In the genomic region with DNA sequence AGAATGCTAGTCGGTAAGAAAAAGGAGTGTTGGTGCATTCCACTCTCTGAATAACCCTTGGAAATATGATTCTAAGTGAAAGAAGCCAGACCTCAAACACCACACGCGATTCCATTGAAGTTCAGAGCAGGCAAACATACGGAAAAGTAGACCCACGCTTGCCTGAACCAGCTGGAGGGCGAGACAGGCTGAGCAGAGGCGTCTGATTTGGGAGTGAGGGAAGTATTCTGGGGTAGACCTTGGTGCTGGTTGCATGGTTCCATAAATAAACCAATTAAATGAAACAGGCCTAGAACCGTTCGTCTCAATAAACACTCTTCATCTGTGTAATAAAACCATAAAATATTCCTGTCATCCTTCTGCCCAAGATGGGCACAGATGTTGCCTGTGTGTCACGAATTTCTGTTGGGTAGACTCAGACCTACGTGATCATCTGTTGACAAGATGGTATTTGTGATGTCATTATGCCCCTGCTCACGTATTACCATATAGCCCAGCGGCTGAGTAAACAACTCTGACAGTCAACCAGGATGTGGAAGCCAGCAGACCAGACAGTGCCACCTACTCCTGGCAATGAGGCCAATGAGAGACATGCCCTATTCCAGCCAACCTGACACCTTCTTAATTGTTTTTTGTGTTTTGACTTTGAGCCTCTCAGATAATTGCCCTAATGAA, we compare ENCODE assay signal across 18 mouse cellular contexts. TPM values are rescaled to one million over a fixed set of nuclear protein-coding genes. Genes with fewer than 3 reads are reported as not detected.
A peak's percentile ranks its signal among the peaks of the same experiment; 100 is the strongest.
DNase-seq lines count a peak whose midpoint lies in the region; ATAC-seq lines count a peak whose summit lies in the region.
"Had no signal": no experiment of that assay in that cellular context is flagged by ENCODE, and none has a peak within 500 bp of the region (broad histone marks: within the 10 kb centered on the region; RNA-seq: fewer than 3 reads in every experiment).

No protein-coding gene starts in this region.

- H3K4me2 ChIP-seq in kidney, embryonic 15.5 days: no peak overlapping the region
- no peak overlapping the region for H3K4me2 ChIP-seq in embryonic facial prominence, embryonic 15.5 days (replicated peaks)
- H3K4me2 ChIP-seq: hindbrain, embryonic 13.5 days; liver, embryonic 15.5 days; midbrain, embryonic 15.5 days had no signal

- H3K27ac ChIP-seq in kidney, embryonic 15.5 days: no peak overlapping the region
- H3K27ac ChIP-seq in embryonic facial prominence, embryonic 15.5 days (replicated peaks): peak overlapping the region; percentile 30; the same call in 1 of the 2 replicates
- H3K27ac ChIP-seq: heart, embryonic 10.5 days; hindbrain, embryonic 13.5 days; liver, embryonic 15.5 days; midbrain, embryonic 15.5 days had no signal

- H3K4me1 ChIP-seq in kidney, embryonic 15.5 days: 0 out of 2 replicates have a peak, but pooled peaks cover 14% of the 10 kb centered on the region
- H3K4me1 ChIP-seq in embryonic facial prominence, embryonic 15.5 days: peaks cover 17% of the 10 kb centered on the region; the same call in 1 of the 2 replicates
- H3K4me1 ChIP-seq: heart, embryonic 10.5 days; hindbrain, embryonic 13.5 days; liver, embryonic 15.5 days; midbrain, embryonic 15.5 days had no signal

- peak; percentile 49; the same call in 1 of the 2 replicates for ATAC-seq in kidney, embryonic 15.5 days (replicated peaks; ENCODE audit: low FRiP score)
- ATAC-seq in embryonic facial prominence, embryonic 15.5 days (ENCODE audit: insufficient number of reproducible peaks, low FRiP score, low TSS enrichment, low read depth): 0 out of 2 replicates have a peak, but pooled peaks have one; percentile 32
- no peak for ATAC-seq in granulocyte monocyte progenitor cell, adult 5-6 weeks (replicated peaks; ENCODE audit: poor library complexity, severe bottlenecking)
- ATAC-seq: forebrain, embryonic 16.5 days; lung, postnatal 0 days; midbrain, embryonic 15.5 days had no signal

- no peak overlapping the region for H3K9ac ChIP-seq in kidney, embryonic 15.5 days
- no peak overlapping the region for H3K9ac ChIP-seq in embryonic facial prominence, embryonic 15.5 days
- H3K9ac ChIP-seq: hindbrain, embryonic 13.5 days; liver, embryonic 15.5 days; midbrain, embryonic 15.5 days had no signal

- H3K9me3 ChIP-seq in kidney, embryonic 15.5 days (replicated peaks): no peaks in the 10 kb centered on the region
- no peaks in the 10 kb centered on the region for H3K9me3 ChIP-seq in embryonic facial prominence, embryonic 15.5 days (replicated peaks)
- H3K9me3 ChIP-seq: heart, embryonic 10.5 days; hindbrain, embryonic 13.5 days; liver, embryonic 15.5 days; megakaryocyte, embryonic 14.5 days; midbrain, embryonic 15.5 days had no signal

- H3K4me3 ChIP-seq in kidney, embryonic 15.5 days (replicated peaks): no peak overlapping the region
- H3K4me3 ChIP-seq in embryonic facial prominence, embryonic 15.5 days (replicated peaks): no peak overlapping the region
- H3K4me3 ChIP-seq: heart, embryonic 10.5 days; hindbrain, embryonic 13.5 days; liver, embryonic 15.5 days; megakaryocyte, embryonic 14.5 days; midbrain, embryonic 15.5 days had no signal

- H3K27me3 ChIP-seq in kidney, embryonic 15.5 days: no peaks in the 10 kb centered on the region
- H3K27me3 ChIP-seq in embryonic facial prominence, embryonic 15.5 days: no peaks in the 10 kb centered on the region
- H3K27me3 ChIP-seq: hindbrain, embryonic 13.5 days; liver, embryonic 15.5 days; midbrain, embryonic 15.5 days had no signal

- 77% methylated on average over 13 of the region's 13 CpGs for WGBS in kidney, embryonic 15.5 days
- WGBS in embryonic facial prominence, embryonic 15.5 days: 43% methylated on average over 13 of the region's 13 CpGs

- DNase-seq in kidney, adult 8-10 months: no peak
- peak; percentile 16 for DNase-seq in 3T3-L1 (ENCODE audit: low read depth, low spot score)
- peak; percentile 13 to 70 for DNase-seq in layer of hippocampus, postnatal 14 days (ENCODE audit: low spot score in 2 of 2)
- no peak for DNase-seq in lung, postnatal 36 days
- DNase-seq: cerebellum, adult 9-11 months; gastrocnemius, postnatal 14 days; heart, postnatal 10 days; thymus, postnatal 25 days had no signal

- no peaks in the 10 kb centered on the region for H3K36me3 ChIP-seq in kidney, embryonic 15.5 days
- H3K36me3 ChIP-seq in embryonic facial prominence, embryonic 15.5 days: no peaks in the 10 kb centered on the region
- H3K36me3 ChIP-seq: heart, embryonic 10.5 days; hindbrain, embryonic 13.5 days; liver, embryonic 15.5 days; midbrain, embryonic 15.5 days had no signal

RNA-seq across cellular contexts. Expression of gene Lrrc17, which starts 40.3 kb away (rescaled TPM):
- 42.4 and 47.4 TPM in 2 replicates for polyA plus RNA-seq in kidney, embryonic 15.5 days (2015; fragmentation: Nextera tagmentation; extraction: Ambion mirVana)
- polyA plus RNA-seq in embryonic facial prominence, embryonic 15.5 days (2015; fragmentation: Nextera tagmentation; extraction: Ambion mirVana): 131 and 134 TPM in 2 replicates
- total RNA-seq in layer of hippocampus, postnatal 14 days (2021): under 1 TPM; 0.35 to 0.64 TPM
- not detected in 2 replicates for total RNA-seq in granulocyte monocyte progenitor cell, adult 5-6 weeks (2014; fragmentation: Nextera tagmentation)
- not detected in 2 replicates for total RNA-seq in granulocyte monocyte progenitor cell, adult 5-6 weeks (2017)

Comparison
In these comparisons a context has a peak if more than half of its experiments do, and no peak if none do; other contexts are left out.
1. DNase-seq: peak in 3T3-L1 (single experiment) and layer of hippocampus, postnatal 14 days (2 of 2); none in kidney, adult 8-10 months (0 of 2) and lung, postnatal 36 days (single experiment).